Mouse (Mus musculus) stomach, embryonic 15.5 days (tissue): ENCODE results near the gene Sirt2. TPM values are rescaled to one million over a fixed set of nuclear protein-coding genes. Genes with fewer than 3 reads are reported as not detected.

Experiments used
- ATAC-seq: fragments of 200-750 bp; cut with Nextera tagmentation; 2 replicates; pipeline ENCODE4 v1.8.0; 2017; ENCODE audit warnings: low read depth, moderate number of reproducible peaks, moderate TSS enrichment; ENCODE audit not compliant: insufficient read depth, low FRiP score
- H3K27ac ChIP-seq: fragments of 300-500 bp; sonication (generic); 2 replicates; pipeline ENCODE4 v1.5.1; 2015; ENCODE audit warnings: mild to moderate bottlenecking, inconsistent platforms
- H3K27me3 ChIP-seq: fragments of 300-500 bp; sonication (generic); replicated peaks from 2 replicates; pipeline ENCODE4 v1.6.1; 2015; ENCODE audit warnings: inconsistent platforms
- H3K36me3 ChIP-seq: fragments of 300-500 bp; sonication (generic); 2 replicates; pipeline ENCODE4 v1.6.1; 2015; ENCODE audit warnings: inconsistent platforms
- H3K4me1 ChIP-seq: fragments of 300-500 bp; sonication (generic); 2 replicates; pipeline ENCODE4 v1.6.1; 2015; ENCODE audit warnings: inconsistent platforms
- H3K4me2 ChIP-seq: fragments of 300-500 bp; sonication (generic); 2 replicates; pipeline ENCODE4 v1.6.1; 2015; ENCODE audit warnings: mild to moderate bottlenecking, inconsistent platforms
- H3K4me3 ChIP-seq: fragments of 300-500 bp; sonication (generic); replicated peaks from 2 replicates; pipeline ENCODE4 v1.5.1; 2015; ENCODE audit warnings: inconsistent platforms
- H3K9ac ChIP-seq: fragments of 300-500 bp; sonication (generic); 2 replicates; pipeline ENCODE4 v1.6.1; 2015; ENCODE audit warnings: inconsistent platforms
- H3K9me3 ChIP-seq: fragments of 300-500 bp; sonication (generic); 2 replicates; pipeline ENCODE4 v1.6.1; 2016; ENCODE audit warnings: inconsistent platforms
- WGBS: fragments of 180-500 bp; shearing (Covaris S2); methylation state at CpG from one replicate; pipeline ENCODE4 v1.1.7; 2015; 5-methylcytosine and 5-hydroxymethylcytosine counted together
- polyA plus RNA-seq: library from polyadenylated mRNA; unstranded; fragments of >200 nt; fragmentation: Nextera tagmentation; extraction: Ambion mirVana; gene quantifications from 2 replicates; pipeline ENCODE4 v1.2.1, GENCODE M21; 2015

Gene Sirt2
- polyA plus RNA-seq, 1 experiment from 2014 or later = 56.9 TPM

DNA sequence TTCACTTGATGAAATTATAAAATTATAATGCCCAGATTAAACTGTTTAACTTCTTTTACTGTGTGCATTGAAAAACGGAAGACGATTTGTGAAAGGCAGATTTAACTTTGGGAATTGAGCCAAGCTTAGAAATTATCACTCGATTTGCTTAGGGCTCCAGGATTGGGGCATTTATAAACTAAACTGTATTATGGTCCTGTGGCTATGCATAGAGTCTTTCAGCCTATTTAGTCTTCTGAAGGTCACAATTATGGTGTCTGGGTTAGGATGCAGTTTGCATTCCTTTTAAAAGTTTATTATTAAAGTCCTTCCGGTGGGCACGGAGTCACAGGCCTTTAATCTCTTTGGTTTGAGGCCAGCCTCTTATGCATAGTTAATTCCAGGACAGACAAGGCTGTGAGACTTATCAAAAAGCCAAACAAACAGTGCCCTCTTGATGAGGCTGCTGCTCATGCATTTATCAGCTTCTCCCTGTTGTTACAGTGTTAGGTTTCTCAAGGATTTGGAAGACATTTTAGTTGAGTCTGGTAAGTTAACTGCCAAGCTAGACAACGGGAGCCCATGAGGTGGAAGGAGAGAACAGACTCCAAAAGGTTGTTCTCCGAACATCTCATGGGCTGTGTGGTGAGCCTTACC lies 45.2 kb downstream of the Sirt2 start:
- no peak for ATAC-seq
- Histone ChIP-seq H3K4me2 (peak overlapping the region; percentile 71), H3K9ac (peak overlapping the region; percentile 49; the same call in 1 of the 2 replicates), H3K4me1 (peaks cover 38% of the 10 kb centered on the region), H3K27me3 (no peaks in the 10 kb centered on the region), H3K9me3 (no peaks in the 10 kb centered on the region), H3K36me3 (peaks cover 38% of the 10 kb centered on the region), H3K27ac (peak overlapping the region; percentile 100; the same call in 1 of the 2 replicates), H3K4me3 (peak overlapping the region; percentile 74)
- 4% methylated on average over 7 of the region's 7 CpGs for WGBS

DNA sequence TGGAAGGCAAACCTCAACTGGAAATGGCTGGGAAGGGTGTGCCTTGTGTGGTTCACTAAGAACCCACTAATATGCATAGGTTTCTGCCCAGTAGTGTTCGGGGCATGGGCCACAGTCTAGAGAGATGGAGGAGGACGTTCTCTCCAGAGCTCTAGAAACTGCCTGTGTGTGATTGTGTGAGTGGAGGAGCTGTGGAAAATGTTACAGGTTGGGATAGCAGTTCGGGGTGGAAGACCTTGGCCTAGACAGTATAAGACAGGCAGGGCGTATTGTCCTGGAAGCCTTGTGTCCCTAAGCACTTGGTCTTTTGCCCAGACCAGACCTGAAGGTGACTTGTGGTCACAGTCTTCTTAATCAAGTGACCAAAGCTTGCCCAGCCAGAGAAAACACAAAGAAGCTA lies 45.9 kb downstream of the Sirt2 start:
- H3K27ac ChIP-seq = peak overlapping the region; percentile 100
- no peak for ATAC-seq
- H3K4me1 ChIP-seq = peaks cover 43% of the 10 kb centered on the region
- no peaks in the 10 kb centered on the region for H3K27me3 ChIP-seq
- H3K9ac ChIP-seq = peak overlapping the region; percentile 49; the same call in 1 of the 2 replicates
- peaks cover 45% of the 10 kb centered on the region for H3K36me3 ChIP-seq
- 53% methylated on average over 4 of the region's 4 CpGs for WGBS
- peak overlapping the region; percentile 71 for H3K4me2 ChIP-seq
- peak overlapping the region; percentile 74 for H3K4me3 ChIP-seq
- H3K9me3 ChIP-seq = no peaks in the 10 kb centered on the region

DNA sequence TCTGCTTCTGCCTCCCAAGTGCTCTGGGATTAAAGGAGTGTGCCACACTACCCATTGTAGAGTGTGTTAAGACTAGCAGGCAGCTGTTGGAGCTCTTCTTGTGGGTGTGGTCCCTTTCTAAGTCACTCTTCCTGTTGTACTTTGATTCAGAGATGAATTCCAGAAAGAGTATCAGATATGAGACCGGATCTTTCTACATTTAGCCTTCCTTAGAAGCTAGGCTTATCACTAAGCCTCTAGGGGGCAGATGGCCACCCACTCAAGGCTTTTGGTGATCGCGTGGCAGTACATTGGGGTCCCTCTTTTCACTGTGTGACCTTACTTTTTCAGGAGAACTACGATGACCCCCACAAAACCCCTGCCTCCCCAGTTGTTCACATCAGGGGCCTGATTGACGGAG lies 46.4 kb downstream of the Sirt2 start:
- Histone ChIP-seq H3K4me3 (peak overlapping the region; percentile 74), H3K9me3 (no peaks in the 10 kb centered on the region), H3K27me3 (no peaks in the 10 kb centered on the region), H3K4me2 (peak overlapping the region; percentile 71), H3K9ac (0 out of 2 replicates have a peak overlapping the region, but pooled peaks have one; percentile 49), H3K4me1 (peaks cover 41% of the 10 kb centered on the region), H3K27ac (peak overlapping the region; percentile 100; the same call in 1 of the 2 replicates), H3K36me3 (peaks cover 50% of the 10 kb centered on the region)
- ATAC-seq = no peak
- 67% methylated on average over 5 of the region's 5 CpGs for WGBS

DNA sequence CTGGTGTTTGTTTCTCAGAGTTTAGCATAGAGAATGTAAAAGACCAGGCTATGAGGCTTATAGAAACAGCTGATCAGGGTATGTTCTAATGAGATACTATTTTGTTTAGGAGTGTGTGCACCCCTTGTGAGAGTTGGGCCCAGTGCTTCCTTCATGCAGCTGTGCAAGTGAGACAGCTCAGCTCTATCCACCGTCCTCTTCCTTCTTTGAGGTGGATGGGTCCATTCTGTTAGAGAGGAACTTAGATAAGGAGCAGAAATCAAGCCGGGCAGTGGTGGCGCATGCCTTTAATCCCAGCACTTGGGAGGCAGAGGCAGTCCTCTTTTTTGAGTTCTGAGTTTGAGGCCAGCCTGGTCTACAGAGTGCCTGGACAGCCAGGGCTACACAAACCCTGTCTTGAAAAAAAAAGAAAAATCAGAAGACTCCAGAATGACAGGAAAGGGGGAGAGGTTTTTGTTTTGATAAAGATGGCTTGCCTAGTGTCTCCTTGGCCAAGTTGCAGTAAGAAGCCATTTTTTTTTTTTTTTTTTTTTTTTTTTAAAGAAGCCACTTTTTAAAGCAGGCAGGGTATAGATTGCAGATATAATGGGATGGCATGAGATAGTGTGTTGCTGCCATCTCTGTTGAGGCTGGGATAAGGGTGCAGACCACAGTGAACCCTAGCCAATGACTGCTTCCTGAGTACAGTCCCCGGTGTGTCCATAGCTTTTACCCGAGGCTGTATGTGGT lies 47.9 kb downstream of the Sirt2 start:
- no peaks in the 10 kb centered on the region for H3K27me3 ChIP-seq
- H3K4me1 ChIP-seq = peaks cover 42% of the 10 kb centered on the region
- H3K4me2 ChIP-seq = no peak overlapping the region
- 0 out of 2 replicates have a peak overlapping the region, but pooled peaks have one; percentile 3 for H3K4me3 ChIP-seq
- WGBS = 72% methylated on average over 5 of the region's 5 CpGs
- no peaks in the 10 kb centered on the region for H3K9me3 ChIP-seq
- peaks cover 61% of the 10 kb centered on the region for H3K36me3 ChIP-seq
- H3K9ac ChIP-seq = no peak overlapping the region
- ATAC-seq = no peak
- no peak overlapping the region for H3K27ac ChIP-seq

GRCm38 (mm10) chr7:28815230-28815629 lies 48.7 kb downstream of the Sirt2 start:
- H3K4me3 ChIP-seq = no peak overlapping the region
- no peak overlapping the region for H3K4me2 ChIP-seq
- H3K4me1 ChIP-seq = peaks cover 47% of the 10 kb centered on the region
- H3K36me3 ChIP-seq = peaks cover 67% of the 10 kb centered on the region
- WGBS = 91% methylated on average over 9 of the region's 9 CpGs
- no peaks in the 10 kb centered on the region for H3K9me3 ChIP-seq
- no peaks in the 10 kb centered on the region for H3K27me3 ChIP-seq
- no peak overlapping the region for H3K9ac ChIP-seq
- no peak for ATAC-seq
- no peak overlapping the region for H3K27ac ChIP-seq

DNA sequence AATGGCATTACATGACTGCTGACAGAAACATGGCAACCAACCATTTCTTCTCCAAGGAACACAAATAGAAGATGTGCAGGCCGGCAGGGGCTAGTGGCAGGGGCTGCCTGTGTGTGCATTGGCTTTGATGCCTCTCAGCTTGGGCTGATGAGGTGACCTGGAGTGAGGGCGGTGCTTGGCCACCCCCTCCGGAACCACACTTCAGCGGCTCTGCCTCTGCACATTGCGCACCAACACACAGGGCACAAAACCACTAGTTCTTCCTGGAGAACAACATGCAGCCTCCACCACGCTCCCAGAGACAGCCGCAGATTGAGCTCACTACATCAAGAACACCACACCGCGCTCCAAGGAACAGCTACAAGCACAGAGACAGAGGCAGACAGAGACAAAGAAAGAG lies 49.7 kb downstream of the Sirt2 start:
- Histone ChIP-seq H3K9me3 (no peaks in the 10 kb centered on the region), H3K36me3 (peaks cover 76% of the 10 kb centered on the region), H3K4me2 (no peak overlapping the region), H3K9ac (no peak overlapping the region), H3K27ac (no peak overlapping the region), H3K27me3 (no peaks in the 10 kb centered on the region), H3K4me1 (peaks cover 54% of the 10 kb centered on the region), H3K4me3 (no peak overlapping the region)
- 82% methylated on average over 9 of the region's 9 CpGs for WGBS
- ATAC-seq = no peak

GRCm38 (mm10) chr7:28816920-28817319 lies 50.4 kb downstream of the Sirt2 start:
- Histone ChIP-seq H3K4me1 (peaks cover 57% of the 10 kb centered on the region), H3K4me2 (no peak overlapping the region), H3K27ac (no peak overlapping the region), H3K9ac (no peak overlapping the region), H3K4me3 (no peak overlapping the region), H3K36me3 (peaks cover 82% of the 10 kb centered on the region), H3K27me3 (no peaks in the 10 kb centered on the region), H3K9me3 (no peaks in the 10 kb centered on the region)
- WGBS = 90% methylated on average over 10 of the region's 10 CpGs
- ATAC-seq = no peak

DNA sequence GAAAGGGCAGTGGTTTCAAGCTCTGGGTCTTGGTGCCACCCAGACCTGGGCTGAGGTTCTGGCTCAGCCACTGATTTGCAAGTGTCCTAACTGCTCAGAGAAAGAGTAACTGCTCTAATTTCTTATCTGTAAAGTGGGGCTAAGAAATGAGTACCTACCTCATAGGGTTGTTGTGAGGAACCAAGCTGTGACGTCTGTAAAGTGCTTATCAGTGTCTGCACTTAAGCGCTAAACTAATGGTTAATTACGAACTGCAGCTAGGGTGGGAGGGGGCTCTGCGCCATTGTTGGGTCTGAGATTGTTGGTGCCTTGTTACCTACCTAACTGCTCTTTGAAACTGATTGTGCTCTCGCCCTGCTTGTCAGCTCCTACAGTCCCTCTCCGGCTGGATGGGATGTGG lies 51.0 kb downstream of the Sirt2 start:
- no peak overlapping the region for H3K4me3 ChIP-seq
- peaks cover 53% of the 10 kb centered on the region for H3K4me1 ChIP-seq
- ATAC-seq = no peak
- no peak overlapping the region for H3K4me2 ChIP-seq
- H3K27ac ChIP-seq = no peak overlapping the region
- H3K9me3 ChIP-seq = no peaks in the 10 kb centered on the region
- H3K27me3 ChIP-seq = no peaks in the 10 kb centered on the region
- no peak overlapping the region for H3K9ac ChIP-seq
- H3K36me3 ChIP-seq = peaks cover 84% of the 10 kb centered on the region
- 63% methylated on average over 6 of the region's 6 CpGs for WGBS

DNA sequence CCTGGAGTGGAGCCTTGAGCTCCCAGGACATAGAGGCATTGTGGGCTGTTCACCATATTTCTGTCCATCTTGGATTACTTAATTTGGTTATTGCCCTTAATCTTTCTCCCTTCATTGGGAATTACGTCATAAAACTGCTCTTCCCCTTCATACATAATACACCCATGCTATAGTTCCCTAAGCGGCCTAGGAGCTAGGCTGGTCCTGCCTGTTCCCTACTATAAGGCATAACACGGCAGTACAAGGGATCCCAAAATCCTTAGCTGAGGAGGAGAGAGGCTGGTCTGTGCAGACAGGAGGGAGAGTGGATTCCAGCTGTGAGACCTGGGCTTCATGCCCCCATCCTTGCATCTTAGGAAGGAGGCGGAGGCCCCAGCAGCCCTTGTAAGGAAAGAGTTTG lies 51.4 kb downstream of the Sirt2 start:
- Histone ChIP-seq H3K27ac (no peak overlapping the region), H3K9me3 (no peaks in the 10 kb centered on the region), H3K4me1 (peaks cover 49% of the 10 kb centered on the region), H3K4me2 (no peak overlapping the region), H3K36me3 (peaks cover 86% of the 10 kb centered on the region), H3K4me3 (no peak overlapping the region), H3K9ac (no peak overlapping the region), H3K27me3 (no peaks in the 10 kb centered on the region)
- ATAC-seq = no peak
- 74% methylated on average over 4 of the region's 4 CpGs for WGBS

- H3K4me2 ChIP-seq = no peak overlapping the region
- H3K9me3 ChIP-seq = no peaks in the 10 kb centered on the region
- H3K4me1 ChIP-seq = peaks cover 44% of the 10 kb centered on the region
- H3K4me3 ChIP-seq = no peak overlapping the region
- no peaks in the 10 kb centered on the region for H3K27me3 ChIP-seq
- H3K27ac ChIP-seq = no peak overlapping the region
- no peak for ATAC-seq
- H3K9ac ChIP-seq = no peak overlapping the region
- peaks cover 82% of the 10 kb centered on the region for H3K36me3 ChIP-seq
- 88% methylated on average over 17 of the region's 18 CpGs for WGBS
Measured at GRCm38 (mm10) chr7:28818436-28818835, 51.9 kb downstream of the Sirt2 start.

GRCm38 (mm10) chr7:28818861-28819452 lies 52.4 kb downstream of the Sirt2 start:
- H3K36me3 ChIP-seq = peaks cover 76% of the 10 kb centered on the region
- H3K27ac ChIP-seq = no peak overlapping the region
- no peak overlapping the region for H3K4me3 ChIP-seq
- no peak for ATAC-seq
- H3K4me2 ChIP-seq = no peak overlapping the region
- H3K9ac ChIP-seq = no peak overlapping the region
- 82% methylated on average over 4 of the region's 4 CpGs for WGBS
- H3K4me1 ChIP-seq = peaks cover 39% of the 10 kb centered on the region; the same call in 1 of the 2 replicates
- H3K27me3 ChIP-seq = no peaks in the 10 kb centered on the region
- H3K9me3 ChIP-seq = no peaks in the 10 kb centered on the region

DNA sequence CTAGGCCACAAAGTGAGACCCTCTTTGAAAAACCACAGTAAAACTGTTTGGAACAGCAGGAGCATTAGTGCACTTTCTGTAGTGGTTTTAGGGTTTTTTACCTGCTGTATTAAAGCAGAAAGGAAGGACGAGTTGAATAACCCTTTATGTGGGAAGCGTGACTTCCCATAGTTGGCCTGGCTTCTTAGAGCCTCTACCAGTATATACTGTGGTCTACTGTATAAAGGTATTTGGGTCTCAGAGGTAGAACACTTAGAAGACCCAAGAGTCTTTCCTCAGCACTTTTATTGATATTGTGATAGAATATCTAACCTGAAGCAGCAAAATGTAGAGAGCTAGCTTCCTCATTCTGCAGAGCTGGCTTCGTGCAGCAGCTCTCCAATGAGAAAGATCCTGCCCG lies 53.0 kb downstream of the Sirt2 start:
- Histone ChIP-seq H3K9me3 (no peaks in the 10 kb centered on the region), H3K4me2 (no peak overlapping the region), H3K9ac (no peak overlapping the region), H3K36me3 (peaks cover 70% of the 10 kb centered on the region), H3K4me3 (no peak overlapping the region), H3K27ac (no peak overlapping the region), H3K27me3 (no peaks in the 10 kb centered on the region), H3K4me1 (peaks cover 34% of the 10 kb centered on the region; the same call in 1 of the 2 replicates)
- no peak for ATAC-seq
- WGBS = 84% methylated on average over 4 of the region's 4 CpGs
